Mouse (Mus musculus) liver, embryonic 14.5 days (tissue): Measurements from ENCODE around the gene Agpat4. TPM values are rescaled to one million over a fixed set of nuclear protein-coding genes. Genes with fewer than 3 reads are reported as not detected.

ENCODE experiments used
- ATAC-seq: fragments of 200-750 bp; cut with Nextera tagmentation; 2 replicates; pipeline ENCODE4 v1.8.0; 2017; ENCODE audit warnings: moderate number of reproducible peaks, mild to moderate bottlenecking, moderate library complexity; ENCODE audit not compliant: insufficient read depth
- DNase-seq, 3 experiments: peaks; one replicate each; pipeline ENCODE4 v3.0.0-alpha.2; 2012 to 2013; ENCODE audit warnings: low read depth in 3 of 3, low spot score in 3 of 3
- H3K27ac ChIP-seq: fragments of 300-500 bp; sonication (generic); 2 replicates; pipeline ENCODE4 v1.5.1; 2014; ENCODE audit warnings: moderate library complexity, mild to moderate bottlenecking, control low read depth, inconsistent platforms
- H3K27me3 ChIP-seq: fragments of 300-500 bp; sonication (generic); 2 replicates; pipeline ENCODE4 v1.6.1; 2014; ENCODE audit warnings: mild to moderate bottlenecking, low read length, moderate library complexity; ENCODE audit not compliant: control insufficient read depth, insufficient read depth
- H3K36me3 ChIP-seq: fragments of 300-500 bp; sonication (generic); replicated peaks from 2 replicates; pipeline ENCODE4 v1.6.1; 2014; ENCODE audit warnings: low read depth; ENCODE audit not compliant: control insufficient read depth, insufficient read depth
- H3K4me1 ChIP-seq, 2 experiments: fragments of 200-500 bp in 1 of 2; fragments of 300-500 bp in 1 of 2; sonication (generic) in 1 of 2; replicated peaks; 2 replicates each; pipeline ENCODE4 v1.6.1; 2012 to 2014; ENCODE audit warnings: antibody characterized with exemption in 1 of 2, inconsistent platforms in 1 of 2, low read length in 1 of 2; ENCODE audit not compliant: control insufficient read depth in 2 of 2, insufficient read depth in 2 of 2
- H3K4me2 ChIP-seq: fragments of 300-500 bp; sonication (generic); 2 replicates; pipeline ENCODE4 v1.6.1; 2014; ENCODE audit warnings: low read depth, mild to moderate bottlenecking, control low read depth, moderate library complexity
- H3K4me3 ChIP-seq, 2 experiments: fragments of 200-500 bp in 1 of 2; fragments of 300-500 bp in 1 of 2; sonication (generic) in 1 of 2; 2 replicates each; pipeline ENCODE4 v1.5.1; 2012 to 2014; ENCODE audit warnings: low read depth in 2 of 2, low read length in 2 of 2, mild to moderate bottlenecking in 2 of 2, control low read depth in 1 of 2, inconsistent platforms in 1 of 2, moderate library complexity in 1 of 2; ENCODE audit not compliant: insufficient read depth in 1 of 2
- H3K9ac ChIP-seq: fragments of 300-500 bp; sonication (generic); replicated peaks from 2 replicates; pipeline ENCODE4 v1.6.1; 2014; ENCODE audit warnings: mild to moderate bottlenecking, control low read depth, moderate library complexity
- H3K9me3 ChIP-seq: fragments of 300-500 bp; sonication (generic); 2 replicates; pipeline ENCODE4 v1.6.1; 2016; ENCODE audit warnings: low read length, mixed read lengths; ENCODE audit not compliant: control insufficient read depth
- CTCF ChIP-seq: IDR thresholded peaks from 2 replicates; pipeline ENCODE4 v1.5.1; 2016; ENCODE audit warnings: antibody characterized with exemption, low read depth, control low read depth
- EP300 ChIP-seq: IDR thresholded peaks from 2 replicates; pipeline ENCODE4 v1.6.1; 2016; ENCODE audit warnings: antibody characterized with exemption, low read depth
- WGBS: fragments of 180-500 bp; shearing (Covaris S2); extraction: QIAGEN DNeasy Blood & Tissue Kit; methylation state at CpG from one replicate; pipeline ENCODE4 v1.1.7; 2014; ENCODE audit not compliant: insufficient replicate concordance; 5-methylcytosine and 5-hydroxymethylcytosine counted together
- polyA plus RNA-seq, 2 experiments: library from polyadenylated mRNA; depleted of rRNA in 1 of 2; stranded (reverse) in 1 of 2; unstranded in 1 of 2; fragments of >200 nt; fragmentation: Nextera tagmentation in 1 of 2; extraction: Ambion mirVana in 1 of 2; gene quantifications; 2 replicates each; pipeline versions ENCODE4 v1.2.1 to v1.2.3; 2012 to 2014

Agpat4 gene
- polyA plus RNA-seq, 2 experiments = 10.5 to 16.2 TPM

DNA sequence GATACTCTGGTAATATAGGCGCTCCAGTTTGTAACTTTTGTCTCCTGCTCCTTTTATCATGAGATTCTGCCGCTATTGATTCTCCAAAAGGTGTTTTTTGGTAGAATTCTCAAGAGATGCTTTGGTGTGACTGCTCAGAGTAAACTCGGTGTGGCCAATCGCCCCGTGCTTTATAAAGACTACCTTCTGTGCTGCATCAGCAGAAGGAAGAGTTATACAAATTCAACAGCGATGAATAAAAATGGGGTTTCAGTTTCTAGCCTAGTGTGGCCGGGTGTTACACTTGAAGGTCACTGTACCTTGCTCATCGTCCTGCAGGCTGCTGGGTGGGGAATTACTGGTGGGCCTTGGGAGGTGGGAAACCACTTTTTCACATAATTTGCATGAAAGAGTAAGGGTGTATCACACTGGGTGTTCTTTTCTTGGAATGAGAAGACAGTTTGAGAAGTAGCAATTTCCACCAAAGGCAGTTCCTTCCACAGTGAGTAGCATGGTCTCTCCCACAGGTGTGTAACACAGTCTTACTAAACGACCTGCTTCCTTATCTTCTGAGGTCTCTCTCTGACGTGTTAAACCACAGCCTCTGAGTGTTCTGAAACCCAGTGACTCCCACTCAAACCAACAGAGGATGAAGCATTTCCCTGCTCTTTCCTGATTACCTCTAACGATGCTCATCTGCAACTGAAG is 46.6 kb downstream of the Agpat4 start:
- Histone ChIP-seq H3K9ac (no peak overlapping the region), H3K27ac (peak overlapping the region; percentile 18), H3K4me1 (peaks cover 5 to 30% of the 10 kb centered on the region in 2 experiments)

DNA sequence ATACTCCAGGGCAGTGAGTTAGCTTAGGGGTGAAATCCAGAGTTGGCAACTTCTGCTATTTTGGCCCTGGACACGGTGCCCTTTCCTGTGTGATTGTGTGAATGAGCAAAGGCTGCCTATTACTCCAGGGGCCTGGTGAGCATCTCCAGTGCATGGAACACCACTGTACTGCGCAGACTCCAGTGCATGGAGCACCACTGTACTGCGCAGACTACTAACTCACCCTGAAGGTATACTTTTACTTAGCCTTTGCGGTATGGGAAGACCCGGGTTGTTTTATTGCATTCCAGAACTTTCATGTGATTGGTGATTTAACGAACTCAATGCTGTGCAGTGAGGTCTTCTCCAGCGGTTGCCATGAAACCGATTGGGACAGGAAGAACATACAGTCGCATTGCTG is 47.2 kb downstream of the Agpat4 start:
- Histone ChIP-seq H3K9me3 (no peaks in the 10 kb centered on the region), H3K4me3 (no peak overlapping the region), H3K36me3 (peaks cover 7% of the 10 kb centered on the region), H3K4me2 (no peak overlapping the region), H3K9ac (no peak overlapping the region), H3K27me3 (no peaks in the 10 kb centered on the region), H3K27ac (no peak overlapping the region; the same call in 1 of the 2 replicates), H3K4me1 (peaks cover 9 to 32% of the 10 kb centered on the region in 2 experiments)
- TF ChIP-seq EP300 = no peak
- no peak for TF ChIP-seq CTCF
- 84% methylated on average over 9 of the region's 9 CpGs for WGBS
- ATAC-seq = no peak
- DNase-seq = no peak

More for the DNA sequence above, 46.6 kb downstream of the Agpat4 start:
- H3K4me2 ChIP-seq = no peak overlapping the region
- H3K36me3 ChIP-seq = peaks cover 11% of the 10 kb centered on the region
- TF ChIP-seq EP300 = no peak
- no peak for TF ChIP-seq CTCF
- no peaks in the 10 kb centered on the region for H3K9me3 ChIP-seq
- no peak for DNase-seq
- 70% methylated on average over 11 of the region's 11 CpGs for WGBS
- H3K4me3 ChIP-seq = no peak overlapping the region
- H3K27me3 ChIP-seq = no peaks in the 10 kb centered on the region
- no peak for ATAC-seq

GRCm38 (mm10) chr17:12168536-12168935 is 50.0 kb downstream of the Agpat4 start:
- ATAC-seq = no peak
- Histone ChIP-seq H3K4me3 (no peak overlapping the region), H3K4me2 (no peak overlapping the region), H3K4me1 (peaks cover 18 to 40% of the 10 kb centered on the region in 2 experiments), H3K27ac (peak overlapping the region; percentile 28; the same call in 1 of the 2 replicates), H3K9ac (peak overlapping the region; percentile 12; the same call in 1 of the 2 replicates), H3K9me3 (no peaks in the 10 kb centered on the region), H3K36me3 (peaks cover 7% of the 10 kb centered on the region), H3K27me3 (no peaks in the 10 kb centered on the region)
- WGBS = 70% methylated on average over 10 of the region's 10 CpGs
- TF ChIP-seq CTCF (no peak), EP300 (no peak)
- no peak for DNase-seq

GRCm38 (mm10) chr17:12169326-12169836 is 50.9 kb downstream of the Agpat4 start:
- H3K4me1 ChIP-seq = peaks cover 20 to 40% of the 10 kb centered on the region in 2 experiments
- no peak overlapping the region for H3K4me3 ChIP-seq
- WGBS = 80% methylated on average over 12 of the region's 12 CpGs
- H3K27me3 ChIP-seq = no peaks in the 10 kb centered on the region
- no peak overlapping the region for H3K4me2 ChIP-seq
- TF ChIP-seq EP300 = no peak
- TF ChIP-seq CTCF = no peak
- H3K27ac ChIP-seq = no peak overlapping the region
- no peaks in the 10 kb centered on the region for H3K9me3 ChIP-seq
- no peak overlapping the region for H3K9ac ChIP-seq
- H3K36me3 ChIP-seq = peaks cover 15% of the 10 kb centered on the region
- no peak for ATAC-seq
- DNase-seq = no peak

DNA sequence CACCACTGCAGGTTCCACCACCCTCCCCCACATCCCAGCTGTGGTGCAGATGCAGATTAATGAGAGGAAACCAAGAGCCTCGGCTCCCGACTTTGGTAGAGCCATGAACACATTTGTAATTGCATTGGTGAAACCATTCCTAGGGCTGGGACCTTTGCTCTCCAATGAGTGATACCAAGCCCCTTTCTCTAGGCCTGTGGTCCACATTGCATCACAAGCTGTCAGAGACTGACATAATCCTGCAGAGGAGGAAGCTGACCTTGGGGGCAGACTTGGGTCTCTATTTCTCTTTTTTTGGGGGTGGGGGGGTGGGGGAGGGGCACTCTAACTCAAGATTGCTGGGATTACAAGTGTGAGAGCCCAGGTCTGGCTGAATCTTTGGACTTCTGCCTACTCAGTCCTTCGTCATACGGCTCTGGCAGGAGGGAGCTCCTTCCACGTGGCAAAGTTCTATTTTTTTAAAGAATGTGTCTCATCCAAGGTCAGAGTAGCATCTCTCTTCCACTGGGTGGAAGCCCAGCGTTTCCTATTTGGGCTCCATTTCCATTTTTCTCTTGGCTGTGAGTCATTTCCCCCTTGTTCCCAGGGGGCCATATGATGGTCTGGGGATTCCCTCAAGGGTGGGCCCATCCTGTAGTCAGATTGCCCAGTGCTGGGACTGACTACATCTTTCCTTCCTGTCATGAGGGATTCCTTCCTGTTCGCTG is 52.4 kb downstream of the Agpat4 start:
- peaks cover 20 to 42% of the 10 kb centered on the region in 2 experiments for H3K4me1 ChIP-seq
- peak overlapping the region; percentile 29 for H3K27ac ChIP-seq

More for the DNA sequence above, 52.4 kb downstream of the Agpat4 start:
- Histone ChIP-seq H3K9me3 (no peaks in the 10 kb centered on the region), H3K4me2 (no peak overlapping the region), H3K27me3 (no peaks in the 10 kb centered on the region), H3K9ac (0 out of 2 replicates have a peak overlapping the region, but pooled peaks have one; percentile 23), H3K36me3 (peaks cover 16% of the 10 kb centered on the region), H3K4me3 (no peak overlapping the region)
- no peak for TF ChIP-seq EP300
- no peak for TF ChIP-seq CTCF
- DNase-seq (no peak), ATAC-seq (peak; percentile 24; the same call in 1 of the 2 replicates)
- WGBS = 36% methylated on average over 7 of the region's 7 CpGs
